Mouse (Mus musculus) thymus, adult 18-20 months (tissue): ENCODE results near the gene Pip5k1c.

Experiments used
- DNase-seq, 2 experiments: peaks; one replicate each; pipeline ENCODE4 v3.0.0; 2022; ENCODE audit warnings: mixed read lengths in 2 of 2

The Pip5k1c gene

GRCm38 (mm10) chr10:81284719-81285118, 8.0 kb upstream of the Pip5k1c start:
- DNase-seq: no peak

- DNase-seq: peak; percentile 87 to 89
Observed at GRCm38 (mm10) chr10:81285694-81286450, 6.9 kb upstream of the Pip5k1c start.

- DNase-seq: no peak
Observed at GRCm38 (mm10) chr10:81286586-81286985, 6.2 kb upstream of the Pip5k1c start.

- no peak for DNase-seq
Observed at GRCm38 (mm10) chr10:81287513-81288157, 5.1 kb upstream of the Pip5k1c start.

- no peak for DNase-seq
Observed at GRCm38 (mm10) chr10:81288601-81289000, 4.2 kb upstream of the Pip5k1c start.

GRCm38 (mm10) chr10:81289278-81289677, 3.5 kb upstream of the Pip5k1c start:
- DNase-seq: peak in 1 of 2 experiments; percentile 63

- no peak for DNase-seq
Observed at GRCm38 (mm10) chr10:81289811-81290210, 3.0 kb upstream of the Pip5k1c start.

GRCm38 (mm10) chr10:81290698-81291460, 1.9 kb upstream of the Pip5k1c start:
- DNase-seq: peak; percentile 66 to 75

GRCm38 (mm10) chr10:81291511-81292104, 1.2 kb upstream of the Pip5k1c start, which contains the start of gene Tjp3:
Gene Tjp3, minus strand, starts transcription at chr10:81291581.
- no peak for DNase-seq

GRCm38 (mm10) chr10:81293334-81294030, 719 bp downstream of the Pip5k1c start:
- DNase-seq: peak in 1 of 2 experiments; percentile 63

GRCm38 (mm10) chr10:81294442-81294841, 1.7 kb downstream of the Pip5k1c start:
- no peak for DNase-seq

- no peak for DNase-seq
Observed at GRCm38 (mm10) chr10:81295185-81295584, 2.4 kb downstream of the Pip5k1c start.

GRCm38 (mm10) chr10:81297246-81297645, 4.5 kb downstream of the Pip5k1c start:
- peak; percentile 54 to 74 for DNase-seq

- DNase-seq: peak; percentile 73 to 86
Observed at GRCm38 (mm10) chr10:81297845-81298244, 5.1 kb downstream of the Pip5k1c start.

- DNase-seq: peak; percentile 62 to 73
Observed at GRCm38 (mm10) chr10:81298369-81299100, 5.8 kb downstream of the Pip5k1c start.

- no peak for DNase-seq
Observed at GRCm38 (mm10) chr10:81299585-81300351, 7.0 kb downstream of the Pip5k1c start.

- DNase-seq: no peak
Observed at GRCm38 (mm10) chr10:81300352-81300907, 7.7 kb downstream of the Pip5k1c start.

GRCm38 (mm10) chr10:81301321-81301720, 8.6 kb downstream of the Pip5k1c start:
- DNase-seq: no peak

- no peak for DNase-seq
Observed at GRCm38 (mm10) chr10:81302288-81302687, 9.5 kb downstream of the Pip5k1c start.

GRCm38 (mm10) chr10:81302781-81303218, 10.0 kb downstream of the Pip5k1c start:
- no peak for DNase-seq
